Mouse (Mus musculus) left cerebral cortex, adult 9 months (tissue): ENCODE data around the gene Fbxo21.

Experiments used
- DNase-seq, 2 experiments: peaks; one replicate each; pipeline ENCODE4 v3.0.0; 2022; ENCODE audit warnings: low spot score in 2 of 2

Fbxo21 gene

GRCm38 (mm10) chr5:118019905-118020304 lies 43.4 kb downstream of the Fbxo21 start:
- DNase-seq: no peak

- DNase-seq: no peak
Measured at GRCm38 (mm10) chr5:118023053-118023452, 46.5 kb downstream of the Fbxo21 start.

- no peak for DNase-seq
Measured at GRCm38 (mm10) chr5:118025880-118026279, 49.4 kb downstream of the Fbxo21 start.

GRCm38 (mm10) chr5:118026343-118026742 lies 49.8 kb downstream of the Fbxo21 start:
- DNase-seq: no peak

- no peak for DNase-seq
Measured at GRCm38 (mm10) chr5:118027101-118027697, 50.7 kb downstream of the Fbxo21 start.

GRCm38 (mm10) chr5:118027698-118028190 lies 51.2 kb downstream of the Fbxo21 start, which contains the start of gene Tesc:
TSS of gene Tesc (plus strand) at chr5:118027743.
- no peak for DNase-seq

GRCm38 (mm10) chr5:118028191-118029034 lies 51.9 kb downstream of the Fbxo21 start:
- DNase-seq: no peak

GRCm38 (mm10) chr5:118029035-118029408 lies 52.5 kb downstream of the Fbxo21 start:
- DNase-seq: no peak

GRCm38 (mm10) chr5:118029420-118029819 lies 52.9 kb downstream of the Fbxo21 start:
- DNase-seq: peak; percentile 71 to 82

- no peak for DNase-seq
Measured at GRCm38 (mm10) chr5:118030022-118030675, 53.6 kb downstream of the Fbxo21 start.

- DNase-seq: no peak
Measured at GRCm38 (mm10) chr5:118031059-118031458, 54.5 kb downstream of the Fbxo21 start.

GRCm38 (mm10) chr5:118031508-118031907 lies 55.0 kb downstream of the Fbxo21 start:
- no peak for DNase-seq

- DNase-seq: no peak
Measured at GRCm38 (mm10) chr5:118033328-118033727, 56.8 kb downstream of the Fbxo21 start.

GRCm38 (mm10) chr5:118033740-118034139 lies 57.2 kb downstream of the Fbxo21 start:
- no peak for DNase-seq

- no peak for DNase-seq
Measured at GRCm38 (mm10) chr5:118034632-118035031, 58.1 kb downstream of the Fbxo21 start.

GRCm38 (mm10) chr5:118035786-118036185 lies 59.3 kb downstream of the Fbxo21 start:
- DNase-seq: no peak

- DNase-seq: peak; percentile 50 to 56
Measured at GRCm38 (mm10) chr5:118036888-118037797, 60.6 kb downstream of the Fbxo21 start.

- DNase-seq: no peak
Measured at GRCm38 (mm10) chr5:118037798-118038484, 61.4 kb downstream of the Fbxo21 start.

GRCm38 (mm10) chr5:118039241-118039668 lies 62.7 kb downstream of the Fbxo21 start:
- no peak for DNase-seq

- no peak for DNase-seq
Measured at GRCm38 (mm10) chr5:118042599-118042998, 66.1 kb downstream of the Fbxo21 start.

- no peak for DNase-seq
Measured at GRCm38 (mm10) chr5:118043761-118044160, 67.2 kb downstream of the Fbxo21 start.
